Mouse (Mus musculus) stomach, postnatal 0 days (tissue): ENCODE results near the gene Tcp11x2. TPM values are rescaled to one million over a fixed set of nuclear protein-coding genes. Genes with fewer than 3 reads are reported as not detected.

Experiments
- ATAC-seq: fragments of 200-750 bp; cut with Nextera tagmentation; 2 replicates; pipeline ENCODE4 v1.8.0; 2017; ENCODE audit not compliant: low FRiP score, low TSS enrichment
- DNase-seq: peaks from one replicate; pipeline ENCODE4 v3.0.0-alpha.2; 2016; ENCODE audit warnings: low spot score
- H3K27ac ChIP-seq: fragments of 300-500 bp; sonication (generic); replicated peaks from 2 replicates; pipeline ENCODE4 v1.5.1; 2014; ENCODE audit warnings: mild to moderate bottlenecking, control low read depth
- H3K27me3 ChIP-seq: fragments of 300-500 bp; sonication (generic); 2 replicates; pipeline ENCODE4 v1.6.1; 2014; ENCODE audit warnings: low read length; ENCODE audit not compliant: control insufficient read depth, insufficient read depth
- H3K36me3 ChIP-seq: fragments of 300-500 bp; sonication (generic); 2 replicates; pipeline ENCODE4 v1.6.1; 2014; ENCODE audit warnings: low read length, mixed read lengths; ENCODE audit not compliant: control insufficient read depth, insufficient read depth
- H3K4me1 ChIP-seq: fragments of 300-500 bp; sonication (generic); replicated peaks from 2 replicates; pipeline ENCODE4 v1.6.1; 2014; ENCODE audit warnings: antibody characterized with exemption; ENCODE audit not compliant: control insufficient read depth, insufficient read depth
- H3K4me2 ChIP-seq: fragments of 300-500 bp; sonication (generic); replicated peaks from 2 replicates; pipeline ENCODE4 v1.6.1; 2014; ENCODE audit warnings: low read depth, mild to moderate bottlenecking, control low read depth, moderate library complexity
- H3K4me3 ChIP-seq: fragments of 300-500 bp; sonication (generic); 2 replicates; pipeline ENCODE4 v1.5.1; 2014; ENCODE audit warnings: low read depth, low read length, control low read depth
- H3K9ac ChIP-seq: fragments of 300-500 bp; sonication (generic); 2 replicates; pipeline ENCODE4 v1.6.1; 2014; ENCODE audit warnings: mild to moderate bottlenecking, low read length, control low read depth, mixed read lengths
- H3K9me3 ChIP-seq: fragments of 300-500 bp; sonication (generic); 2 replicates; pipeline ENCODE4 v1.6.1; 2016; ENCODE audit warnings: low read length; ENCODE audit not compliant: control insufficient read depth
- CTCF ChIP-seq: IDR thresholded peaks from 2 replicates; pipeline ENCODE4 v1.5.1; 2016; ENCODE audit warnings: antibody characterized with exemption, low read depth, mild to moderate bottlenecking, moderate library complexity
- EP300 ChIP-seq: optimal IDR thresholded peaks from 2 replicates; pipeline ENCODE3; 2016; ENCODE audit warnings: antibody characterized with exemption
- WGBS: fragments of 180-500 bp; shearing (Covaris S2); extraction: QIAGEN DNeasy Blood & Tissue Kit; methylation state at CpG from one replicate; pipeline ENCODE4 v1.1.7; 2014; 5-methylcytosine and 5-hydroxymethylcytosine counted together
- polyA plus RNA-seq: library from polyadenylated mRNA; unstranded; fragments of >200 nt; fragmentation: Nextera tagmentation; extraction: Ambion mirVana; gene quantifications from 2 replicates; pipeline ENCODE4 v1.2.1, GENCODE M21; 2015

The Tcp11x2 gene
- 0.07 TPM in 1 of 2 replicates, not detected in the other for polyA plus RNA-seq

DNA sequence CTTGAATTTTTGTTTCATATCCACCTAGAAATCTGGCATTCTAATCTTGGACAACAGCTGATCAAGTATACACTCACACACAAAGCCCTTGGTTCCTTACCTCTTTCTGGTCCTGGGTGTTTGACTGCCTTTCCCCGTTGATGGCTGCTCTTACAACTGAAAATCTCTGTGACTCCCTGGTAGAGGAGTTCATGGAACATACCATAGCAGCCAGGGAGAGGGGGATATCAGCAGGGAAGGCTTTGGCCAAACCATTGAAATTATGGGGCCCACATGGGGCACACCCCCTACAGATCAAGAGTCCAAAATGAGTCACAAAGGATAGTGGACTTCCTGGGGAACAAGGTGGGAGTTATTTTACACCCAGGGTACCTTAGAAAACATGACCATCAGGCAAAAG lies at the start of gene Tcp11x2:
Gene Tcp11x2, minus strand, starts transcription at position 158 of the 400 bp plus-strand sequence.
- no peak within 1 kb of the TSS for H3K4me3 ChIP-seq
- no peak within 1 kb of the TSS for H3K9ac ChIP-seq
- H3K36me3 ChIP-seq = no peaks in the 10 kb centered on the region
- no peaks in the 10 kb centered on the region for H3K27me3 ChIP-seq
- ATAC-seq (no peak), DNase-seq (no peak)
- no peaks in the 10 kb centered on the region for H3K9me3 ChIP-seq
- no peak within 1 kb of the TSS for H3K4me2 ChIP-seq
- no peak for TF ChIP-seq EP300
- TF ChIP-seq CTCF = no peak
- H3K4me1 ChIP-seq = no peaks in the 10 kb centered on the region
- 50% methylated on average over 1 of the region's 1 CpGs for WGBS
- no peak within 1 kb of the TSS for H3K27ac ChIP-seq

- WGBS = 15% methylated on average over 7 of the region's 7 CpGs
- H3K27ac ChIP-seq = peak overlapping the region; percentile 65
- H3K9ac ChIP-seq = peak overlapping the region; percentile 70
- H3K4me2 ChIP-seq = peak overlapping the region; percentile 51
- H3K27me3 ChIP-seq = no peaks in the 10 kb centered on the region
- no peak for DNase-seq
- TF ChIP-seq EP300 = no peak
- TF ChIP-seq CTCF = no peak; the same call in none of the 2 replicates
- no peaks in the 10 kb centered on the region for H3K9me3 ChIP-seq
- H3K4me3 ChIP-seq = peak overlapping the region; percentile 55
- no peaks in the 10 kb centered on the region for H3K4me1 ChIP-seq
- ATAC-seq = no peak
- H3K36me3 ChIP-seq = no peaks in the 10 kb centered on the region
Observed at GRCm38 (mm10) chrX:135743056-135743355, 49.4 kb upstream of the Tcp11x2 start.

- peak within 1 kb of the TSS; percentile 55 for H3K4me3 ChIP-seq
- WGBS = 19% methylated on average over 48 of the region's 48 CpGs
- peak within 1 kb of the TSS; percentile 65 for H3K27ac ChIP-seq
- no peaks in the 10 kb centered on the region for H3K27me3 ChIP-seq
- no peaks in the 10 kb centered on the region for H3K36me3 ChIP-seq
- no peaks in the 10 kb centered on the region for H3K9me3 ChIP-seq
- DNase-seq (peak; percentile 81), ATAC-seq (peak; percentile 97)
- H3K9ac ChIP-seq = peak within 1 kb of the TSS; percentile 70
- H3K4me1 ChIP-seq = no peaks in the 10 kb centered on the region
- peak within 1 kb of the TSS; percentile 51 for H3K4me2 ChIP-seq
- no peak for TF ChIP-seq EP300
- no peak for TF ChIP-seq CTCF
Observed at GRCm38 (mm10) chrX:135742304-135743055, 48.9 kb upstream of the Tcp11x2 start, which contains the start of the genes Armcx5 and Gprasp1. Gene Armcx5 (plus strand): TSS chrX:135742733. Gene Gprasp1 (plus strand): TSS chrX:135742733.

GRCm38 (mm10) chrX:135738730-135739520 lies 45.3 kb upstream of the Tcp11x2 start:
- H3K4me3 ChIP-seq = no peak overlapping the region
- no peak overlapping the region for H3K27ac ChIP-seq
- DNase-seq = no peak
- no peaks in the 10 kb centered on the region for H3K27me3 ChIP-seq
- WGBS = 91% methylated on average over 2 of the region's 2 CpGs
- TF ChIP-seq CTCF (no peak), EP300 (no peak)
- no peak for ATAC-seq
- H3K4me2 ChIP-seq = no peak overlapping the region
- no peaks in the 10 kb centered on the region for H3K4me1 ChIP-seq
- no peaks in the 10 kb centered on the region for H3K36me3 ChIP-seq
- no peaks in the 10 kb centered on the region for H3K9me3 ChIP-seq
- H3K9ac ChIP-seq = no peak overlapping the region

DNA sequence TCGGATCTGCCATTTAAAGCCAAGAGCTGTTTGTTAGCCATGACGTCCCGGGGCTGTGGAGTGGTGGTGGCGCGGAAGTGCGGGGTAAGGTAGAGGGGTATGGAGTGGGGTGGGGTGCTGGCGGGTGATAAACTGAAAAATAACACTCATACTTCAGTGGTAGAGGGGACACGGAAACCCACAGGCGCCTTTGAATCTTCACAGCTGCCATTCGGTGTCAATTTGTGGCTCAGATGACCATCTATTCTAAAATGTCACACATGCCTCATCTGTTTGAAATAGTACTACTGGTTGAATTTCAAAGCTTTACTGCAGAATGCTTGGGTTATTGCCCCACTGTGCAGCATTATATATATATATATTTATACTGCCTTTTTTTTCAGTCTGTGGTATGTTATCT lies 31.6 kb upstream of the Tcp11x2 start, which contains the start of gene Tmsb15a:
Gene Tmsb15a, minus strand, starts transcription at position 101 of the 400 bp plus-strand sequence.
- no peak for DNase-seq

GRCm38 (mm10) chrX:135712845-135713244 lies 19.3 kb upstream of the Tcp11x2 start:
- Histone ChIP-seq H3K4me3 (no peak overlapping the region), H3K9me3 (no peaks in the 10 kb centered on the region), H3K4me2 (no peak overlapping the region), H3K9ac (no peak overlapping the region), H3K27me3 (no peaks in the 10 kb centered on the region), H3K27ac (no peak overlapping the region), H3K36me3 (no peaks in the 10 kb centered on the region), H3K4me1 (no peaks in the 10 kb centered on the region)
- ATAC-seq (no peak), DNase-seq (no peak)
- TF ChIP-seq EP300 (no peak), CTCF (no peak)
- WGBS = 74% methylated on average over 2 of the region's 2 CpGs

More for the DNA sequence above, 31.6 kb upstream of the Tcp11x2 start, which contains the start of gene Tmsb15a:
- no peak within 1 kb of the TSS for H3K9ac ChIP-seq
- H3K27ac ChIP-seq = no peak within 1 kb of the TSS
- H3K27me3 ChIP-seq = no peaks in the 10 kb centered on the region
- WGBS = 83% methylated on average over 10 of the region's 10 CpGs
- H3K4me1 ChIP-seq = no peaks in the 10 kb centered on the region
- no peaks in the 10 kb centered on the region for H3K9me3 ChIP-seq
- TF ChIP-seq EP300 (no peak), CTCF (no peak)
- ATAC-seq = no peak
- no peaks in the 10 kb centered on the region for H3K36me3 ChIP-seq
- no peak within 1 kb of the TSS for H3K4me3 ChIP-seq
- H3K4me2 ChIP-seq = no peak within 1 kb of the TSS
